Mouse (Mus musculus) adrenal gland, postnatal 14 days (tissue): Measurements from ENCODE around the gene Nck1. TPM values are rescaled to one million over a fixed set of nuclear protein-coding genes. Genes with fewer than 3 reads are reported as not detected.
A peak's percentile ranks its signal among the peaks of the same experiment; 100 is the strongest.

Experiments
- DNase-seq: peaks from one replicate; pipeline ENCODE4 v3.0.0; 2021; ENCODE audit warnings: mixed read lengths
- long read RNA-seq, 2 experiments: library from polyadenylated mRNA; stranded (forward); transcript quantifications; one replicate each; pipeline ENCODE4 v2.0.0; 2021
- total RNA-seq: library from RNA; stranded (reverse); gene quantifications from 2 replicates; pipeline ENCODE4 v1.2.3, GENCODE M21; 2021

Nck1 gene
- total RNA-seq = 51.4 and 55.7 TPM in 2 replicates
- long read RNA-seq, experiment 1, full-length matches to known transcripts = 22 of 25 reads
- long read RNA-seq, experiment 1, partial matches to known transcripts = 2 of 25 reads
- long read RNA-seq, experiment 1, other reads (novel, unspliced or antisense) = 1 of 25 reads
- long read RNA-seq, experiment 2, full-length matches to known transcripts = 18 of 25 reads
- long read RNA-seq, experiment 2, partial matches to known transcripts = 3 of 25 reads
- long read RNA-seq, experiment 2, other reads (novel, unspliced or antisense) = 4 of 25 reads

DNA sequence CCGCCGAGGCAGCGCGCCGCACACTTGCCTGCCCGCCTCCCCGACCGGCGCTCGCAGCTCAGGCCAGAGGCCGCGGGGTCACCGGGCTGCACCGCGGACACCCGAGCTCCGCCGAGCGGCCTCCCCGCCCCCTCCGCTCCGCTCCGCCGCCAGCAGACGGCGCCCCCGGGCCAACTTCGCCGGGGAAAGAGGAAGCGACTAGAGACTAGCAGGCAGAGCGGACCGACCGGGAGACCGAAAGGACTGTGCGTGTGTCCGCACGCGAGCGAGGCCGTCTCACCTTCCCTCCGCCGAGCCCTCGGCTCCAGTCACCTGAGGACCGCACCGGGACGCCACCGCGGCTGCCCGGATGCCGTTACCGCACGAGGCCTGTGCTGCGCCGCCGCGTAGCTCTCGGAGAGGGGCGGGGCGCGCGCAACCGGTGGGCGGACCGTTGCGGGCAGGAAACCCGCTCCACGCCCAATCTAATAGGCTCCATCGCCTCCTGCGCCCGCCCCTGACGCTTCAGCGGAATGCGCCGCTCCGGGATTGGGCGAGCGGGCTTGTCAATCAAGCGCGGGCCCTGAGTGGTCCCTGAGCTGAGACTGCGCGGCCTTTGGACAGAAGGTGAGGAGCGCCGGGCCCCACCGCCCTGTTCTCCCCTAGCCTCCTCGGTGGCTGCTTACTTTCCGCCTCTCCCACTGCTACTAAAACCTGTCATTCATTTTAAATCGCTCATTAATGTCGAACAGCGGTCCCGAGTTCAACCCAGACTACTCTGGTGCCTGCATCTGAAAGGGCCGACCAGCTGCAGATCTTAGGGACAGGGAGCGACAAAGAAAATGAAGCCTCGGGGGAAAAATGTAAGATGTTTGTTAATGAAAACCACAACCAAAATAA is at the start of gene Nck1:
TSS of gene Nck1 (minus strand) at position 420 of the 879 bp plus-strand sequence.
- peak; percentile 99 for DNase-seq

- DNase-seq = no peak
These were observed 44.5 kb upstream of the Nck1 start for GRCm38 (mm10) chr9:100590462-100590861.

DNA sequence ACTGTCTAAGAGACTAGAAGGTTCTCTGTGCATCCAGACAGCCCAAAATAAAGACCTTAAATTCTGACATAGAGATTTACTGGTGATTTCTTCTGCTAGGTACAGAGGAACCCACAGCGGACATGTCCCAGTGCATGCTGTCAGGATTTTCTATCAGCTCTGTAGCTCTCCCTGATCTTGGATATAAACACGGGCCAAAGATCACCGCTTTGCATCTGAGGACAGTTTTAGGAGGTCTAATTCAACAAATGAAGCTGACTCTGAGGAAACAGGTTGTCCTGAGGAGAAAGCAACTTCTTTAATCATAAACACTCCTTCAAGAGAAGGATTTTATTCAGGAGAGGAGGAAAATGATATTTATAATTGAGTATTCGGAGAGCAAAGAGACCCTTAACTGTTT is 38.1 kb upstream of the Nck1 start:
- no peak for DNase-seq

- DNase-seq = peak; percentile 64
These were observed 37.1 kb upstream of the Nck1 start for GRCm38 (mm10) chr9:100582883-100583575.

DNA sequence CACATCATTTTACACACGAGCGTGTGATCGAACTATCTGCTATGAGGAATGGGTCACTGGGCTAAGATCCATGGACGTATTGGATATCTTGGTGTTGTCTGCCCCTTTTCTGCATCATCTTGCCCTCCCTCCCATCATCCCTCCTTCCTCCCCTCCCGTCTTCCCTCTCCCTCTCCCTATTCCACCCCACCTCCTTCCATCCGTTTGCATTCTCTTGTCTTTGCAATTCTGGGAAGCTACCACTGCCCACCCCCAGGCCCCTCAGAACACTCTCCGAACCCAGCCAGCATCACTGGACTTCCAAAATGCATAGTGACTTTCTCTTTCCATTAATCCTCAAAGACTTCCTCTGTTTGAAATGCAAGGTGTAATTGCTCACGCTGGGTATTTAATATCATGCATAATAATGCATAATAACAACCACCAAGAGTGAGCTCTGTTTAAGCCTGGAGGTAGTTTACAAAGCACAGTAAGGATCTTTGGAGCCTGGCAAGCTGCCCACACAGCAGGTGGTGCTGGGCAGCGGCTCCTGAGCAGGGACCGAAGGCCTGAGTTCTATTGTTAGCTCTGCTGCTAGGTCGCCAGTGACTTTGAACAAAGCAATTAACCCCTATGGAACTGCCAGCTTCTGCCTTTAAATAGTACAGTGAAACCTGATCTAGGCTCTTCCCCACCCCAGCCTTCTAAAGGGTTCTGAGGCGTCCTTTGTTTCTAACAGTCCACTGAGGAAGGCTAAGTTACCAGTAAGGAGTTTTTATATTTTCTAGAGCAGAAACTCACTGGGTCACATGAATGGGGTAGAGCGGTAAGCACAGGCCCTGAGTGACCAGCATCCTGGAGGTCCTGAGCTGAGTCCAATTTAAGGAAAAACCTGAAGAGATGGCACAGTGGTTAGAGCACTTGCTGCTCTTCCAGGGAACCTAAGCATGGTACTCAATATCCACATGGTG is 35.9 kb upstream of the Nck1 start:
- no peak for DNase-seq

- DNase-seq = no peak
These were observed 34.3 kb upstream of the Nck1 start for GRCm38 (mm10) chr9:100580196-100580740.

DNA sequence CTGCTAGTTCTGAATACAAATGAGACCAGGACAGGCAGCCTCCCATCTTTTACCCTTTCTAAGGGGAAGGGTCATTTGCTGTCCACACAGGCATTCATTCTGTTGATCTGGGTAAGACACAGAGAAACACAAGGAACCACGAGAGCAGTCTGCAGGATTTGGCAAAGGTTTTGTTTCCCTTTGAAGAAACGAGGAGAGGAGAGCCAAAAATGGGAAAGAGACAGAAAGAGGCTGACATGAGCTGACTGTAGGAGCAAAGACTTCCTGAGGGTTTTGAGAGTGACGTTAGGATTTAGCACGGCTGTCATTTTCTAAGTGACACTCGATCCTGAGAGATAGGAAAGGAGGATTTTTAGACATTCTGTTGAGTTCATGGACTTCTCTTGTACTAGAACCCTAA is 28.0 kb upstream of the Nck1 start:
- no peak for DNase-seq

DNA sequence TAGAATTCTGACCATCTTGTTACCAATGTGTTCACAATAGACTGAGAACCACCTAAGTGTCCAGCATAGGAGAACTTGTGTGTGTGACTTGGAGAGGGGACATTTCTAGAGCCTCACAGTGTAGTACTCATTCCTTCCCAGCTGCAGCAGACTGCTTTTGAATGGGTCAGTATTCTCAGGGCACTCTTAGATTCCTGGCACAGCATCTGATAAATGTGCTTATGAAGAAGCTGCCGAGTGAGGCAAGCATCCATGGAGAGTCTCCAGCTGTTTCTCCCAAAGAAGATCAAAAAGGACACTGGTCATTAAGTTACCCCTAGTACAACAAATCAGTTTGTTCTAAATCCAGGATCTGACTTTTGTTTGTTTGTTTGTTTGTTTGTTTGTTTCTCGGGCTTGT is 27.4 kb upstream of the Nck1 start:
- DNase-seq = no peak

GRCm38 (mm10) chr9:100571511-100571910 is 25.6 kb upstream of the Nck1 start:
- no peak for DNase-seq

DNA sequence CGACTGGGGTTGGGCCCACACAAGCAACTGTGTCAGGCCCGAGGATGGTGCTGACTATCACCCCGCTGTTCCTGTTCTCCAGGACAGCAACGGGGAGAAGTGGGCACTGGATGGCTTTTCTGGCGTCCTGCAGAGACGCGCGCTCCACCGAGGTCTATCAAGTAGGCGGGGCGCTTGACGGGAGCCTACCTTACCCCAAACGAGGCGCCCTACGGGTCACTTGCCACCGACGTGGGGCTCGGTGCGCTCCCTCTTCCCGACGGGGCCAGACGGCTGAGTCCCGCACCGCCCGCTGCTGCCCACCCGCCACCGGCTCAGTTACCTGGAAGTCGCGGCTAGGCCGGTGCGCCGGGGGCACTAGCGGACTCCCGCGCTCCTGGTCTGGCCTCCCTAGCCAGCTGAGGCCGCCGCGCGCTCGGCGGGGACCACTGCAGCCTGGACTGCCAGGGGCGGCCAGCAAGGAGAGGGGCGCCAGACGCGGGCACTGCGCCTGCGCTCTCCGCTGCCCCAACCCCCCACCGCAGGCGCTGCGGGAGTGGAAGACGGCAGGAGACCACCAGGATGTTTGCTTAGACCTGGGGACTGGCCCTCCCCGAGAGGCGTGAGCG is 24.8 kb upstream of the Nck1 start, which contains the start of gene Slc35g2:
TSS of gene Slc35g2 (minus strand) at position 465 of the 608 bp plus-strand sequence.
- peak; percentile 64 for DNase-seq

- DNase-seq = peak; percentile 79
These were observed 24.1 kb upstream of the Nck1 start for GRCm38 (mm10) chr9:100569798-100570625.

- no peak for DNase-seq
These were observed 14.4 kb upstream of the Nck1 start for GRCm38 (mm10) chr9:100560251-100560890.

GRCm38 (mm10) chr9:100558991-100559390 is 13.1 kb upstream of the Nck1 start:
- DNase-seq = no peak

DNA sequence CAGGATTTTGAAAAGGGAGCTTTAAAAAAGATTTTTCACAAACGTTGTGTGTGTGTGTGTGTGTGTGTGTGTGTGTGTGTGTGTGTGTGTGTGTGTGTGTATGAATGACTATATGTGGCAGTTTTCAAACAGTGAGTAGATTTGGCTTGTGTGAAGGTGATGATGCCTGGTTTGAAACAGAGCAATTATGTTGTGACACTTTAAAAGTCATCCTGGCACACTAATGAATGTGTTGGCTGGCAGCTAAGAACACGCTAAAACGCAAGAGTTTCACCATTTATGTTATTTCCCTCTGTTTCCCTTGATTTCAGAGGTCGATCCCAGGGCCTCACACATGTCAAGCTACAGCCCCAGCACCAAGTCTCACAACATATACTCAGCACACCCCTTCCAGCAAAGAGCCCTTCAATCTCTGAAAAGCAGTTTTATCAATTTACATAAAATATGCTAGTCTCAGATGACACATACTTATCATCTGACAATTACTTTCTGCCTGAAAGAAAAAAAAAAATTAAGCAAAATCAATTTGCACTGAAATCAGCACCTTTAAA is 12.2 kb upstream of the Nck1 start:
- DNase-seq = no peak

- no peak for DNase-seq
These were observed 9.8 kb upstream of the Nck1 start for GRCm38 (mm10) chr9:100555686-100556085.

DNA sequence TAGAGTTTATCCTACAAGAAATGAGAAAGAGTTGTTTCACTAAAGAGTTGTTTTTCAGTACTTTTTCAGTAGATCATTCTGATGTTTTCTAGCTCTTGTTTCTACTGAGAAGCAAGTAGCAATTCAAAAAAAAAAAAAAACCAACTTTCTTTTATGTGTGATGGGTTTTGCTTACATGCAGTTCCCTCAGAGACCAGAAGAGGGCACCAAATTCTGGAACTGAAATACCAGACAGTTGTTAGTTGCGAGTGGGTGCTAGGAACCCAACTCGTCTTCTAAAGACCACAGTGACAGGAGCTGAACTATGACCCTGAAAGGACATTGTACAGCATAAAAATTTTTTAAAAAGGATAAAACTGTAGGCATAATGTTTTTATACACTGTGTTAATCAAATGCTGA is 2.4 kb upstream of the Nck1 start:
- DNase-seq = peak; percentile 58

DNA sequence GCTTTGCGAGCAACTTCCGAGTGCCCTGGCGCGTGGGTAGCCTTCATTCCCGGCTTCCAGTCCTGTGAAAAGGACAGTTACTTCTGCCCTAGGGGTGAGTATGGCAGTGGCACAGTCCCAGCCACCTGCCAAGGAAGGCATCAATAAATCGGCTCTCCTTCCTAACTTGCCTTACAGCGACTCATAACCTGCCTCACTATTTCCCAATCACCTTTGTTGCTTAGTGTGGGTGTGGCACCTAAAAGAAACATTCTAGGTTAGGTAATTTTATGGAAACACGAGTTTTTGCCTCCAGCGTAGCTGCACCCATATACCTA is 618 bp upstream of the Nck1 start:
- peak; percentile 48 for DNase-seq

- DNase-seq = no peak
These were observed 803 bp downstream of the Nck1 start for GRCm38 (mm10) chr9:100544948-100545714.
